Mouse (Mus musculus) spleen, adult 2 months (tissue): Measurements from ENCODE around the gene As3mt.

Experiments used
- CTCF ChIP-seq: fragments of 200-500 bp; IDR thresholded peaks from 2 replicates; pipeline ENCODE4 v1.5.1; 2011; ENCODE audit warnings: mild to moderate bottlenecking, inconsistent platforms; ENCODE audit not compliant: insufficient read depth, insufficient read length, insufficient replicate concordance; ENCODE audit errors: extremely low read depth
- POLR2A ChIP-seq: fragments of 200-500 bp; IDR thresholded peaks from 2 replicates; pipeline ENCODE4 v1.6.1; 2011; ENCODE audit warnings: low read depth, low read length, inconsistent platforms

DNA sequence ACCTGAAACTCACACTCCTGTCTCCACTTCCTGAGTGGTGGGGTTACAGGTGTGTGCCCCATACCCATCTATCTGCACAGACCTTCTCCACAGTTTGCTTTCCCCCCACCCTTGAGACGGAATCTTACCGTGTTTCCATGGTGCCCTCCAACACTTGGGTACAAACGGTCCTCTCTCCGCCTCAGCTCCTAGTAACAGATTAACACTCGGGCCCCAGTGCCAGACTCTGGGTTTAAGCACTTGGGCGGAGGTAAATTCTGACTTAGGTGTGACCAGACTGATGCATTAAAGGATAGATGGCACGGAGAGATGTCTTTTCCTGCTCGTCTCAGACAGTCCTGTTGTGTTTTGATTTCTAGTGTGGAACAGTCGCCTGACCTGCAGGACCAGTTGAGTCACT, 6.1 kb upstream of the As3mt start:
- no peak for TF ChIP-seq CTCF
- TF ChIP-seq POLR2A, result no peak
